Mouse (Mus musculus): ENCODE measurements at regions not wholly inside any gene's neighbourhood (a gene's known extent, or its start where the extent isn't known, plus 50 kb on each side); places are given as distances from the start of the nearest gene placed in this dataset.
"Not testable (repeated sequence)": the region's sequence is repeated elsewhere in the genome, so short reads cannot be mapped to it uniquely, and the experiment has no call there.

DNA sequence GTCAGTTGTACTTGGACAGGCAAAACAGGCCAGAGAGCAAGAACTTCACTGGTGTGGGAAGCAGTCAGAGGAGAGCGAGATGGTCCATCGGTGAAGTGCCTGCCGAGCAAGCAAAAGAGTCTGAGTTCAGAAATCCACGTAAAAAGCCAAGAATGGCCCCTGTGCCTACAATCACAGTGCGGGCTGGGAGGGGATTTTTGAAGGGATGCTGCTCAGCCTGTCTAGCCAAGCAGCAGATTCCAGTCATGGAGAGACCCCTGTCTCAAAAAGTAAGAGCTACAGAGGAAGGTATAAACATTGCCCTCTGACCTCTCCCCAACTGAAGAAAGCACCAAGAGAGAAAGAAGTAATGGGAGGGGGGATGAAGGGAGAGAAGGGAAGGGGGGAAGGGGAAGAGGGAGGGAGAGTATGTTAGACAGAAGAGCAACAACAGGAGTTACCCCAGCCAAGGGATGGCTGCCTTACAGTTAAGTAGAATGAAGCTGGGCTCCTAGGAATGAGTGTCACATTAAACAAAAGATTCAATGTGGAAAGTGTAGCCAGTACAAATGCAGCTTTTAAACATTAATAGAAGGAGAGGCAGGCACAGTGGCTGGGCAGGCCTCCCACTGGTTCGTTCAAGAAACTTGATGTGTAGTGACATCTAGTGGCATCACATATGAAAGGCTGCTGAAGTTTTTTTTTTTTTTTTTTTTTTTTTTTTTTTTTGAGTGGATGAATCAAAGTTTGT lies 130.2 kb downstream of the Srek1 start:
- peak; percentile 69 for DNase-seq
- intact Hi-C loops (cut with DNase I) = loop anchor here (1.0 to 10.0 kb wide), 2 partner anchors 471 to 969 kb away; no protein-coding TSS in a partner anchor
- TF ChIP-seq CTCF (IDR thresholded peaks at IDR 0.05) = peak; percentile 62
- H3K27ac ChIP-seq = no peak overlapping the region
- no peak overlapping the region for H3K4me3 ChIP-seq

DNA sequence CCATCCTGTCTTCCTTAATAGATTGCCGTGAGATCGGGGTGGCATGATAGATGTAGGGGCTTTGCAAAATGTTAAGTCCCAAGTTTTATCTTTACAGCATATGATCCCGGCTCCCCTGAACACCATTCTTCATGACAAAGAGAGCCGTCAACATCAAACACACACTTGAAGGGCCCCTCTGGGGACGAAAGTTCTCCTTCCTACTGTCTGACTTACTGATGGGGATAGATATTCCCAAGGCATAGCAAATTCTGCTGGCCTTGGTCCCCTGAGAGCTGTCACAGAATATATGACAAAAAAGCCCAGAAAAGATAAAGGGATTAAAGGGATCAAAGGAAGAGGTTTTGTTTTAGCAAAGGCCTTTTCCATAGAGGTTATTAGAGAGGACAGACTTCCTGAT lies 130.9 kb downstream of the Srek1 start:
- DNase-seq = no peak
- no peak overlapping the region for H3K4me3 ChIP-seq
- intact Hi-C loops (cut with DNase I) = loop anchor here (10.0 kb wide), 1 partner anchor 969 kb away; no protein-coding TSS in a partner anchor
- no peak overlapping the region for H3K27ac ChIP-seq
- no peak for TF ChIP-seq CTCF (IDR thresholded peaks at IDR 0.05)

DNA sequence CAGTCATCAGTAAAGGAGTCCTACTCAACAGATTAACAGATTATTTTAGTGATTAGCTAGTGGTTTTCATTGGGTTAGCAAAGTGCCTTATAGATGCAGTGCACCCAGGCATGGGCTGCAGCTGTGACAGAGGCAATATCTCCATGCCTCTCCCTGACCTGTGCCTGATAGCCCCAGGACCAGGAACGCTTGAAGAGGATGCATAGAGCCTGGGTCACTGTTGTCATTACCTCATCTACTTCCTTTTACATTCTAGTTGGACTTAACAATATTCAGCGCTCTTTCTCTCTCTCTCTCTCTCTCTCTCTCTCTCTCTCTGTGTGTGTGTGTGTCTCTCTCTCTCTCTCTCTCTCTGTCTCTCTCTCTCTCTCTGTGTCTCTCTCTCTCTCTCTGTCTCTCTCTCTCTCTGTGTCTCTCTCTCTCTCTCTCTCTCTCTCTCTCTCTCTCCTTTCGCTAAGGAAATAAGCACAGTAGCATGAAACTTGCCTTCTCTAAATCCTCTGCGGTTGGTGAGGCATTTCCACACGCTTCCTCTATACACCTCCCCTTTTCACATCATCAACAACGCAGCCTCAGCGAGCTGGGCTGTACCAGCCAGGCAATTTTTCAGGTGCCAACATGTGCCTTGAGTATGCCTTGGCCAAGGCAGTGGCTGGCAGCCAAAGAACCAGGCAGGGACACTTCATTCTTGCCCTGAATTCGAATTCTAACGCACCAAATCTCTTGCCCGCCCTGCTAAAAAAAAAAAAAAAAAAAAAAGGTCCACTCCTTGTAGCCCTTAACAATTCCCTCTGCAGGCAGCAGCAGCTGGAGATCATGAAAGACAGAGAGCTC lies 131.6 kb downstream of the Srek1 start:
- DNase-seq = no peak
- intact Hi-C loops (cut with DNase I) = loop anchor here (10.0 kb wide), 1 partner anchor 968 kb away; no protein-coding TSS in a partner anchor
- no peak for TF ChIP-seq CTCF (IDR thresholded peaks at IDR 0.05)

DNA sequence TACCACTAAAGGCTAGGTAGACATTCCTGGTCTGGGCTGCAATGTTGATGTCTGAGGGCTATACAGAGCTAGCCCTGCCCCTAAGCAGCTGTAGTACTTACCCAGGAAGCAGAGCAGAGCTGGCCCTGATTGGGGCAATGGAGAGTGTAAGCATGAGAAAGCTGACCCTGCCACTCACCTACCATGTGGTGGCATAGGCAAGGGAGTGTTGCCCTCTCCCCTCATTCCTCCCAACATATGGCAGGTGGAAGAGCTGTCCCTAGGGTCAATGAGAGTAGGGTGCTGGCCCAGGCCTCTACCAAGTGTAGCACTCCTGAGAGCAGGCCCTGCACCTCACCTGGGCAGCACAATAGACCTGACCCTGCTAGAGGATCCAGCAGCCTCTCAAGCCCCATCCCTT lies 136.4 kb downstream of the Srek1 start:
- Histone ChIP-seq H3K4me3 (no peak overlapping the region), H3K27ac (no peak overlapping the region)
- no peak for DNase-seq
- no peak for TF ChIP-seq CTCF (IDR thresholded peaks at IDR 0.05)
- intact Hi-C loops (cut with DNase I) = no loop called here

More for the DNA sequence above, 131.6 kb downstream of the Srek1 start:
- Histone ChIP-seq H3K4me3 (no peak overlapping the region), H3K27ac (no peak overlapping the region)

DNA sequence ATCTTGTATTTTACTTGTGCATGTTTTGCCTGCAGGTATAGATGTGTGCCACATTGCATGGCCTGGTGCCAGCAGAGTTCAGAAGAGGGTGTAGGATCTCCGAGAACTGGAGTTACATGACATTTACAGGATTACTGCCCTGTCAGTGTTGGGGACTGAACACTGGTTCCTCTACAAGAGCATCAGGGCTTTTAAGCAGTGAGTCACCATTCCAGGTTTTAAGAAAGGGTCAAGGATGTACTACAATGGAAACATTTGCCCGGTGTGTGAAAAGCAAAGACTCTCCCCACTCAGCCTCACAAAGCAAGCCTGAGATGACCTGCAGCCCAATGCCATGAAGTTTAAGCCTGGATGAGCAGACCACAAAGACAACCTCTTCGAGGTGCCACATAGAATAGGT lies 137.0 kb downstream of the Srek1 start:
- Histone ChIP-seq H3K27ac (no peak overlapping the region), H3K4me3 (no peak overlapping the region)
- intact Hi-C loops (cut with DNase I) = no loop called here
- no peak for DNase-seq
- no peak for TF ChIP-seq CTCF (IDR thresholded peaks at IDR 0.05)

DNA sequence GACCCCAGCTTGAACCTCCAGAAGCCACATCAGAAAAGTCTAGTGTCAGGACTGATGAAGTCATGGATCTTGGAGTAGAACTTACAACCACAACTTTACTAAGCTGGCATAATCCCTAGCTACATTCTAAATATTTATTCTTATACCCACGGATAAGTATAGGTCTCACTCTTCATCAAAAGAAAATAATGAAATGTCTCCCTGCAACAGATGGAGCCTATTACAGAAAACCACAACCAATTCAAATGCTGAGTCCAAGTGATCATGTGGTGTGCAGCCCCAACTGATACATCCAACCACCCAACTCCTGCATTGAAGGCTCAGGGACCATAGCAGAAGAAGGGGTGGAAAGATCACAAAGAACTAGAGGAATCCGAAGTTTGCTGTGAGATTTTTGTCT lies 137.8 kb downstream of the Srek1 start:
- TF ChIP-seq CTCF (IDR thresholded peaks at IDR 0.05) = no peak
- Histone ChIP-seq H3K4me3 (no peak overlapping the region), H3K27ac (no peak overlapping the region)
- intact Hi-C loops (cut with DNase I) = no loop called here
- DNase-seq = no peak

DNA sequence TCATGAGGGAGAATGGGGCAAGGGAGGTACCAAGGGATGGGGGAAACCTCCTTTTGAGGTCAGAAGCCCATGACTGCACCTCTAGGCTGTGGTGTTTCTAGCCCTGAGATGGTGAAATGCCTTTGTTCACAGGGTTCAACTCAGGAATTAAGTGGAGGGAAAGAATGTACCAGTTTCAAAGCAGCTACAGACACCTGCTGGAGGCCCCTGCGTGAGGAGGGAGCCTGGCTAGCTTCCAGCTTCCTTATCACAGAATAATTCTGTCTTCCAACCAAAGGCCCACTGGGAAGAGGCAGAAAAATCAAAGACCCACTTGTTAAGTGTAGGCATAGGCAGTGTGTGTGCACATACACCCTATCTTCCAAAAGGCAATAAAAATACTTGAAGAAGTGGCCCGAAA lies 150.6 kb downstream of the Srek1 start:
- no peak for DNase-seq
- no peak for TF ChIP-seq CTCF (IDR thresholded peaks at IDR 0.05)
- H3K27ac ChIP-seq = no peak overlapping the region
- H3K4me3 ChIP-seq = no peak overlapping the region
- intact Hi-C loops (cut with DNase I) = no loop called here

DNA sequence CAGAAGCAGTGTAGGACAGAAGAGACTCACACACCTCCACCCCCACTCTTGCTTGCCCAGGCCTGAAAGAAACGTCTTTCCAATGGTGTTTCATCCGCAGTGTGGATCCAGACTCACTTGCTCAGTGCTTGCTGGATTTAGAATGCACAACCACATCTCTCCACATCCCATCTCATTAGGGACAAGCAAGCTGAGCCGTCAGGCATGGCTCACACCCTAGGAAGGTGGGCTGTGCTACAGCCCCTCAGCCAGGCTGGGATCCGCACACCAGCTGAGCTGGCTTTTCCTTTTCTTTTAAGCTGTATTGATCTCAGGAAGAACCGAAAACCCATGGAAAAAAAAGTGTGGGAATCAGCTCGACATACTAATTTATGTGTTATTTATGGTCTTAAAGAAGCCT lies 151.1 kb downstream of the Srek1 start:
- no peak for DNase-seq
- intact Hi-C loops (cut with DNase I) = no loop called here
- no peak for TF ChIP-seq CTCF (IDR thresholded peaks at IDR 0.05)
- Histone ChIP-seq H3K4me3 (no peak overlapping the region), H3K27ac (no peak overlapping the region)

DNA sequence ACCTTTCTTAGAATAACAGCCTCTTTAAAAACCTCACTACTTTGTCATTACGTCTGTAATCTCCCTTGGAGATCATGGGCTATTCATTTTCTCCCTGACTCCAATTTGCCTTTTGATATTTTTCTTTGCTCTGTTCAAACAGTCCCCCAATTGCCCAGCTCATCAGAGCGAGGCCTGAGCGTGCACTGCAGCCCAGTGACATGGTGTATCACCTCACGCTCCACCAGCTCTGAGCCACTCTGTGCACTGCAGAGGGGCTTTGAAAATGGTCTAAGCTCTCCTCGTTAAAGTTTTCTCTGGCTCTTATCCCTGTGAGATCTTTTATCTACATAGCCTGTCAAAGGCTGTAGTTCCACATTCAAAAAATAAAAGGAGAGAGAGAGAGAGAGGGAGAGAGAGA lies 152.1 kb downstream of the Srek1 start:
- intact Hi-C loops (cut with DNase I) = no loop called here
- Histone ChIP-seq H3K27ac (no peak overlapping the region), H3K4me3 (no peak overlapping the region)
- DNase-seq = no peak
- no peak for TF ChIP-seq CTCF (IDR thresholded peaks at IDR 0.05)

DNA sequence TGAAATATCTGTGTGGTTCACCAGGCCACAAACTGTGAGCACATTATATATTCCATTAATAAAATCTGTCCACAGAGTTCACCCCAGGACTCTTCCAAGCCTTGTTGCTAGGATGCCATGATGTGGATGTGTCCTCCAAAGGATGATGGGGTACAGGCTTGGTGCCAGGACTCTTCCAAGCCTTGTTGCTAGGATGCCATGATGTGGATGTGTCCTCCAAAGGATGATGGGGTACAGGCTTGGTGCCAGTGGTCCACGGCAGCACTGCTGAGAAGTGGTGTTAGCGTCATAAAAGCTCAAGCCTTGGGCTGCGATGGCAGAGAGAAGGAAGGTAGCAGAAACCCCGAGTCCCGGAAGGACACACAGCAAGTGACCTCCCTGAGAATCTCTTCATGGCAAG lies 153.4 kb downstream of the Srek1 start:
- H3K27ac ChIP-seq; intact Hi-C loops (cut with DNase I); H3K4me3 ChIP-seq; DNase-seq: not testable (repeated sequence)

DNA sequence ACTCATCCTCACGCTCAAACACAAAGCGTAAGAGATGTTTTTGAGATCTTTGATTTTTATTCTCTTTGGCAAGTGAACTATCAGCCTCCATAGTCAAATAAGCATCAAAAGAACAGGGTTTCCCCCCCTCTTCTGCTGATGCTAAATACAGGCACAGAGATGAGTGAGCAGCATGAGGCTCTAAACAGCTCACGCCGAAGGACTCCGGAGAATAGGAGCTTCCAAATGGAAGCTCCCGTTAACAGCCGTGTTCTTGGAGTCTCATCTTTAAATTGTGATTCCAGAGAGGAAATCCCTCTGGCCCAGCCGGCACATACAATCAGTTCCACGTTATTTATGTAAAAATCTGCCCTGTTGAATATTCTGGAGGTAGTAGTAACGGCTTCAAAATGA lies 161.1 kb downstream of the Srek1 start:
- no peak overlapping the region for H3K27ac ChIP-seq
- intact Hi-C loops (cut with DNase I) = no loop called here
- H3K4me3 ChIP-seq = no peak overlapping the region
- no peak for DNase-seq
- TF ChIP-seq CTCF (IDR thresholded peaks at IDR 0.05) = no peak

DNA sequence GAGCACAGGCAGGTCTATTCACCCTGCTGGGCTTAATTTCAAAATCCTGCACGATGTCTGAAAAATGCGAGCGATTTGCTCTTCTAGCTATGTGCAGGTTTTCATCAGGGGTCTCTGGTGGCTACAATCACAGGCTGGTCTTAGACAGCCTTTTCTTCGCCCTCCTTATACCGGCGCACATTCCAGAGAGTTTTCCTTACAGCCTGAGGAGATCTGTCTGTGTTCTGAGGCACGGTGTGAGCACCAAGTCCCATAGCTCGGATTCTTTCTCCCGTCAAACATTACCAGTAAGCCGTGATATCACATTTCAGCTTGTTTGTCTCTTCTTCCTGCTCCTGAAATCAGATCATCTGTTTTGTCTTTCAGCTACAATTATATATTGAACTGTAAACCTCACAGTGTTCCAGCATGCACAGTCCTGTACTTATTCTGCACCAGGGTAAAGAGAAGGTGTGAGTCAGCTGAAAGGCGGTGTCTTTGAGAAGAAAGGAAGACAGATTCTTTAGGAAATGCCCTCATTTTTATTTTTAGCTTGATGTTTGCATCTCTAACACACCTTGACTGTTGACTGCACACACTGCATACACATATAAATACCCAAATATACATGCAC lies 161.6 kb downstream of the Srek1 start:
- no peak for DNase-seq
- no peak for TF ChIP-seq CTCF (IDR thresholded peaks at IDR 0.05)
- peak overlapping the region; percentile 30; the same call in 1 of the 2 replicates for H3K4me3 ChIP-seq
- intact Hi-C loops (cut with DNase I) = no loop called here
- no peak overlapping the region for H3K27ac ChIP-seq

DNA sequence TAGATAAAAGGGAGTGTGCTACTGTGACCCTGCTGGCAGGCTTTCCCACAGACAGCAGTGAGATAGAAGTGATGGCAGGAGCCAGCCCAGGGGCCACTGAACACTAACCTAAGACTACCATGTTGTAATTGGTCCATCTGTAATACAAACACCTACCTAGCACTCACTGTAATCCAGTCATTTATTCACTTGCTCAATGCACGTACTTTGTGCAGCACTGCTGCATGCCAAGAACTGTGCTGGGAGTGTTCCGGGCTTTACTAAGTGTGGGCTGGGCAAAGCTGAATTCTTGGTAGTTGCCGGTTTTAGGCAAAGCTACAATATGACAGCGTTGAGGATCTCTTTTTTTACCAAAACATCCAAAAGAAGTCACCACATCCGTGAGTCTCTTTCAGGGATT lies 172.1 kb downstream of the Srek1 start:
- DNase-seq = no peak
- H3K4me3 ChIP-seq = no peak overlapping the region
- no peak overlapping the region for H3K27ac ChIP-seq
- intact Hi-C loops (cut with DNase I) = no loop called here
- TF ChIP-seq CTCF (IDR thresholded peaks at IDR 0.05) = no peak
